Mouse (Mus musculus) right cerebral cortex, postnatal 4 days (tissue): ENCODE data around the gene Kif13a.

ENCODE experiments used
- DNase-seq: peaks from one replicate; pipeline ENCODE4 v3.0.0-alpha.2; 2022

Kif13a gene

DNA sequence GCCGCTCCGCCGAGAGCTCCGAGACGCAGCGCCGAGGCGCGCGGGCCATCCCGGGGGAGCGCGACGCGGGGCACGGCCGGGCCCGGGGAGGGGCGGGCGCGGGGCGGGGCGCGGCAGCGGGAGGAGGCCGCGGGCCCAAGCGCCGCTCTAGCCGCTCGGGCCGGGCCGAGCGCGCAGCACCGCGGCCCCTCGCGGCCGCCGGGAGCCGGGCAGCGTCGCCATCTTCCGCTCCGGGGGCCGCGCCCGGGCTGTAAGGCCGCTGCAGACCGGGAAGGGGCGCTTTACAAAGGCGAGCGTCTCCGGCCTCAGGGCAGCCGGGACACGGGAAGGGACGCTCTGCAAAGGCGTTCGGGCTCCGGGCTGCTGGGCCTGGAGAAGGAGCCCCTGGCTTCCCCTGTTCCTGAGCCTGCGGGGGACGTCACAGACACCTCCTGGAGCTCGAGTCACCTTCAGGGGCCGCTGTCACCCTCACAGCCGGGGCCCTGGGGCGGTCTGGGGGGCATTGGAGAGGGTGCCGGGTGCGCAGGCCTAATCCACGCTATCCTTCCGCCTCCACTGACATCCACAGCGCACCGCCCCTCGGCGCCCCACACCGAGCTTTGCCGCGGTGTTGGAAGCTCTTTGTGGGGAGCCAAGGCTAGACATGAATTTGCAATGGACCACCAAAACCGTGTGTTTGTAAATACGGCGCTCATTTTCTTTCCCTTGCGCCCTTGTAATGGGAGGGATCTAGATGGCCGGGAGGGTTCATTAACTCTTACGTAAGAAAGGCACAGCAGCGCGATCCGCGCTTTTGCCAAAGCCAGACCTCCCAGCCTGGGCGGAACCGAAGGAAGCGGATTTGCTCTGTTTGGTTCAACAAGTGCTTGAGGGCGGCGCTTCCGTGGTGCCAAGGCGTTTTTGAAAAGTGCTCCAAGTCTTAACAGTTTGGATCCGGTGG lies at the start of gene Kif13a:
Kif13a (minus strand) TSS at position 149 of the 940 bp plus-strand sequence.
- DNase-seq = peak; percentile 74

DNA sequence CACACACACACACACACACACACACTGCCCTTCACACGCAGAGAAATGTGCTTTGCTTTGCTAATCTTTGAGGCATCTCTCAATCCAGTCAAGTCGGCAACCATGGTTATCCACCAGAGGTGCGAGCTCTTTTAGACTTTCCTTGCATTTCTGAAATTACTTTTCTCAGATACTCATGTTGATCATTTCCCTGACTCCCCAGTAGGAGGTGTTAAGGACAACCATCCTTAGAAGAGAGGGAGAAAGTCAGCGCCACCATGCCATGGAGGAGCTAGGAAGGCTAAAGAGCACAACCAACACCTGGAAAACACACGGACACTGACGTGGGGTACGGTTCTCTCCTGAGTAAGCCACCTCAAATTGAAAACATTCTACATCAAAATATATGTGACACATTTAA lies 46.9 kb upstream of the Kif13a start:
- no peak for DNase-seq

DNA sequence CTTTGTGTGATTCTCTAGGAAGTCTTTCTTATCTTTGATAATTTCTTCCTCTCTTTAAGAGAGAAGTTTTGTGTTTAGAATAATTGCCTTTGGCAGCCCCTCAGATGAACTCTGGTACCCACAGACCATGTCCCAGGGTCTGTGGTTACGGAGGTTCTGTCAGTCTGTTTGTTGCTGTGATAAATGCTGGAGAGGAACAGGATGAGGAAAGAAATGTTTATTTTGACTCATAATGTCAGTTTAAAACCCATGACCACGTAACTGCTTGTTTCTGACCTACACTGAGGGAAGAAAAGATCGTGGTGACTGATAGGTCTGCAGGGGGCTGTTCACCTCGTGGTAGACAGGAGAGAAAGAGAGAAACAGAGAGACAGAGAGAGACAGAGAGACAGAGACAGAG lies 46.3 kb upstream of the Kif13a start:
- no peak for DNase-seq

DNA sequence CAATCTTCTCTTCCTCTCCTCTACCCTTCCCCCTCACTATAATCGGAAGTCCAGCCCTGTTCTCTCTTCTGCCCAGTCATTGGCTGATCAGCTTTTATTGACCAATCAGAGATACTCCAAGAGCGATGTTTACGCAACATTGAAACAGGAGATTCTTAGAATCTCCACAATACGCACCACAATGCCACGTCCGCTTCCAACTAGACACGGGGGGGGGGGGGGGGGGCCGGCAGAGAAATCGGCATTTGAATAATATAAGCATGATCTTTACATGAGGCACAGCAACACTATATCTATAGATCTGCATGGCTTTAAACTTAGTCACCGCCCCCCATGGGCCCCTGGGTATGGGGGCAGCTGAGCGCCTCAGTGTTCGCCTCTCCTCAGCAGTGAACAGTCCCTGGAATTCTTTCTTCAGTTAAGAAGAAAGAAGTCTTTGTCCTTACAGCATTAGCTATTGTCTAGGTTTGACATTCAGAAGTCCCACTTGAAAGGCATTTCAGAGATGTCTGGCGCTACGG lies 45.4 kb upstream of the Kif13a start:
- DNase-seq = no peak

DNA sequence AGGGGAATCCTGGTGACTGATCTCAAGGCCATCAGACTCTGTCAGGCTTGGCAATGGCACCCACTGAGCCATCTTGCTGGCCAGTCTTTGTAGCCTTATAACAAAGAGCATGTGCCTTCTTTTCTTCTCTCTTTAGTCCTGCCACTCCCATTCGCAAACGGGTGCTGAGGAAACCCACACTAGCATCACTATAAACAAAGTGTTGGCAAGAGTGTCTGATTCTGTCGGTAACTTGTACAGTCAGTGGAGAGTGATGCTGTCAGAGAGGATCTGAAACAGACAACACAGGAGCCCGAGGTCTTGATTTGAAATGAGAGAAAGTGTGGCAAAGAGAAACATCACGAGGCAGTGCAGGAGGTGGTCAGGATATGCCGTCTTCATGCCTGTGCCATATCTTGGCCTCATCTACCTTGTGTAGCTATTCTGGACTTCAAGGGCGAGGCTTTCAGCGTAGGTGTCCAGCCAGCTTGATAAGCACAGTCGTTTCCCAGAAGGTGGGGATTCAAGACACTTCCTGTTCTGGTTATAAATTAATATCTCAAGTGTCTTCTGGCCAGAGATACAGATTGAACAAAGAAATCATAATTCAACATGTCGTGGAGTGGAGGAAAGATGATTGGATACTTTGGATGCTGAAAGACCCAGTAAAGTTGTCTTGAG lies 40.7 kb upstream of the Kif13a start:
- DNase-seq = no peak

DNA sequence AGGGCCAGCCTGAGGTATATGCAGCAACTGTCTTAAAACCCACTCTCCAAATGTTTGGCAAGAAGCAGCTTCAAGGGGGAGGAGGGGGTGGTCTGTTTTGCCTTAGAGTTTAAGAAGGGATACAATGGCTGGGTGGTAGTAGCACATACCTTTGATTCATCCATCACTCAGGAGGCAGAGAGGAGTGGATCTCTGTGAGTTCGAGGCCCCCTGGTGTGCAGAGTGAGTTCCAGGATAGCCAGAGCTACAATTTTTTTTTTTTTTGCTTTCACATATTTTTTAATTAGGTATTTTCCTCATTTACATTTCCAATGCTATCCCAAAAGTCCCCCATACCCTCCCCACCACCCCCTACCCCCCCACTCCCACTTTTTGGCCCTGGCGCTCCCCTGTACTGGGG lies 39.0 kb upstream of the Kif13a start:
- no peak for DNase-seq

DNA sequence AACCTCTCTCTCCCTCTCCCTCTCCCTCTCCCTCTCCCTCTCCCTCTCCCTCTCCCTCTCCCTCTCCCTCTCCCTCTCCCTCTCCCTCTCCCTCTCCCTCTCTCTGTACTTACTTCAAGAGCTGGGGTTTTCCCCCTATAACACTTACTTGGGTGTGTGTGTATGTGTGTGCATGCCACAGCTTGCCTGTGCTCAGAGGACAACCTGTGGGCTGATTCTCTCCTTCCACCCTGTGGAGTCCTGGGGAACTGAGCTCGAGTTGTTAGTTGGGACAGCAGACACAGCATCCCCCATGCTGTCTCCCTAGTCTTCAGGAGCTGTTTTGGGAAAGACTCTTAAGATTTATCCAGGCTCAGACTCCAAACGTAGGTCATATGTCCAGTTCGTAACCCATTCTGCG lies 37.6 kb upstream of the Kif13a start:
- no peak for DNase-seq

DNA sequence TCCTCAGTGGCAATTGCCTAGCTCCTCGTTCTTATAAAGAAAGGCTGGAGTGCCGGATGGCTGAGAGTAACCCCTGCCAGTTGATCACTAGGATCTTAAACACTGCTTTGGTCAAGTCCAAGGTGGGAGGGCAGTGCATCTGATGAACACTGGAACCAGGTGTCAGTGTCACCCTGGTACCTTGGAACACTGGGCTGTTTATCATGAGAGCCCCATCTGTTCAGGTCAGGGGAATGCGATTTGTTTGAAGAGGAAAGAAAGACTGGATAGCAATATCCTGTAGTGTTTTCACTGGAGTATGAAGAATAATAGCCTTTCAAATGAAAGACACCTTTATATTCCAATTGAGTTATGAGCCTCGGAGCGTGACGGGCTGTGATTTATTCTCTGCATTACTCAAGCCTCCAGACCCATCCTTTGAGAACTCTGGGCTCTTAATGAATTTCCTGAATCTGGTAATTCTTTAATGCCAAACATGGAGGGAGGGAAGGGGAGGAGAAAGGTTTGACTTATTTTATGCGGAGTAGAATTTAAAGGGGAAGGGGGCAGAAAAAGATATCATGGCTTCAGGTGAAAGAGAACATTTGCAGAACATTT lies 31.3 kb upstream of the Kif13a start:
- DNase-seq = no peak

DNA sequence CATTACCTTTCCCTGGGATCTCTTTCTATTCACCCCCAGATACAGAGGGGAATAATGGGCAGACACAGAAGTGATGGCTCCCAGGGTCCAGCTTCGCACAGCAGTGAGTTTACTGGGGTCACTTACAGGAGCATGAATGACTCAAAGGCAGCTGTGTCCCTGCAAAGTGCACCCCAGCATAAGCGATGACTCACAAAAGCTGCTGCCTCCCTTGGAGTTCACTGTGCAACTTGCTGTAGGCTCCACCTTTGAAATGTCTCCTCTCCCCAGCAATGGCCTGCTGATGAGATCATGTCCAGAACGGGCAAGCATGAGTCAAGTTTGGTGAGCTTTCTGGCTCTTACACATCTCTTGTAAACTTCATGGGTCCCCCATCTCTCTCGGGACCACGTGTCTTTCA lies 29.5 kb upstream of the Kif13a start:
- DNase-seq = no peak

DNA sequence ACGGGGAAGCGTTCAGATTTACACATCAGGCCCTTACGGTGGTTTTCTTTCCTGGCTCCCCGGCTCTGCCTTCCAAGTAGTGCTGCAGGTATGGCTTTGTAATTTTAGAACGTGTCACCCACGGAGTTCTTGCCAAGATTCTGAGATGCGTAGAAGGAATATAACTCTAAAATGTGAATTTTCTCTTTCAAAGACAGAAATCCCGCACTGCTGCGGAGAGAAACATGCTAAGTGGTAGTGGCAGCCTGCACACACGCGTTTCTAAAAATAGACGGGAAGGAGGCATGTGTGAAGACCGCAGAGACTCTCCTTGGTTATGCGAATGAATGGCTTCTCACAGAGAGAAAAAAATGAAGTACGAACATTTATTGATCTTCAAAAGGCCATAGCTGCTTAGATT lies 21.5 kb upstream of the Kif13a start:
- peak; percentile 9 for DNase-seq

DNA sequence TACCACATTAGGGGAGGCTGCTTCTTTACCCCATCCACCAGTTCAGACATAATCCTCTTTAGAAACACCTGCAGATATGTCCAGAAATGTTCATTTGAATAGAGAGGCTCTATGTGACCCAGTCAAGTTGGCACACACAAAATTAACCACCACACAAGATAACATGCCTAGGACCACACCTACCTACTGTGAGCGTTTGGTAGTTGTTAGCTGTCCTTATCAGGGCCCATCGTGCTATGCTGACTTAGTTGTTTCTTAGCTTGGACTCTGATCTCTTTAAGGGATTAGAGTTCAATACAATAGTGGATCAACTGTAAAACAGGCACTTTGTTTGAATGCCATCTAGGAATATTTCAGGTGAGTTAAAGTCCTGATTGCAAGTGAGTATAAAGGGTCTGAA lies 20.1 kb upstream of the Kif13a start:
- DNase-seq = no peak

DNA sequence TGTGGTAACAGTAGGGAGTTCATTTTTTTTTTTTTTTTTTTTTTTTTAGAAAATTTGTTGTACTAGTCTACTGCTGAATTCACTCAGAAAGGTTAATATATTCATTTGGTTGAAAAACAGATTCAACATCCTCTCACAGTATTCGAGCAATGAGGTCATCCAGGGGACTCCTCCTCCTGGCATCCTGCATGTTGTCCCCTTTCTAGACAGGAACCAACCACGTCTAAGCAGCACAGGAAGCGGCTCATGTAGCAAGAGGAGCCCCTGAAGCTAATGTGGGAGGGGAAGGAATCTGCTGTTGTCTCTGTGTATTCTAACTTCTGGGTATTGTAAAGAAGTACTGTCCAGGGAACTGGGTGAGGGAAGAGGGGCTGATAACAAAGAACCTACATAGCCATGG lies 18.4 kb upstream of the Kif13a start:
- DNase-seq = no peak

DNA sequence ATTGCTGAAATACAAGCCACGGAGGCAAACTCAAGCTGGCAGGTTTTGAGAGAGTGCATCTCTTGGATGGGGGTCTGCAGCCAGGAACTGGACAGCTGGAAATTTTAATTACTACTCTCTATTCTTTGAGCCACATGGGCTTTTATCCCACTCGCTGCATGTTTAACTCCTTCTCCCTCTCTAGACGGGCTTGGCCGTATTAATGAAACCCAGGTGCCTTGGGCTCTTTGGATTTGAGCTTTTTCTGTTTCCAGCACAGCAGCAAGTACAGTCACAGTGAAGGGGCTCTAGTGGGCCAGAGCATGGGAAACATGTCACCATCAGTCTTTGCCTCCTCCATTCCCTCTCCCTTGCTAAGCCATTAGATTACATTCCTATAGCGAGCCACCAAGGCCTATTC lies 16.4 kb upstream of the Kif13a start:
- DNase-seq = no peak

DNA sequence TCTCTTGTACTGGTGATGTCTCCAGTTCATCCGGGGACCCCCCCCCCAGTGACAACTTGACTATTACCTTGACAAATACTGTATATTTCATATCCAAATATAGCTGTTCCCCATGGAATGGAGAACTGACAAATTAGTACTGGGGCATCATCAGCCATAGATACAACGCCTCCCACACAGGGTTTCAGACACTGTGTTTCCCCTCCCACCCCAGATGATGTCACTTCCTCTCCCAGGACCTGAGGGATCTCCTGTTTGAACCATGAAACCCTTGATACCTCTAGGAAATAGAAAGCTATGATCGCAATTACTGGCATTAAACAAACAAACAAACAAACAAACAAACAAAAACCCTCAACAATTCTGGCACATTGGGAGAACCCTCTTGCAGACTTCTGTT lies 15.6 kb upstream of the Kif13a start:
- no peak for DNase-seq

DNA sequence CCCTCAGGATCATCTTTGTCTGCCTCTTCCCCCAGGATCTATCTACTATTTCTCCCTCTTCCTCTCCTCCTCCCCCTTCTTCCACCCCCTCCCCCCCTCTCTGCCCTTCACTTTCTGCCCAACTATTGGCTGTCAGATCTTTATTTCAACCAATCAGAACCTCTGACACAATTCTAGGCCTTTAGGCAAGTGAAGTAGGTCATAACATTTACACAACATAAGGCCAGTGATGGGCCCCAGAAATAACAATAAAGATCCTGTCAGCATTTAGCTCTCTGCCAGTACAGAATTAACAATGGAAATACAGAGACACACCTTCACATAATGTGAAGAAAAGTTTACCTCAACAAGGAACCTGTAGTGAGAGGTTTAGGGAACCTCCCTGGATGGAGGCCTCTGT lies 13.6 kb upstream of the Kif13a start:
- DNase-seq = no peak

DNA sequence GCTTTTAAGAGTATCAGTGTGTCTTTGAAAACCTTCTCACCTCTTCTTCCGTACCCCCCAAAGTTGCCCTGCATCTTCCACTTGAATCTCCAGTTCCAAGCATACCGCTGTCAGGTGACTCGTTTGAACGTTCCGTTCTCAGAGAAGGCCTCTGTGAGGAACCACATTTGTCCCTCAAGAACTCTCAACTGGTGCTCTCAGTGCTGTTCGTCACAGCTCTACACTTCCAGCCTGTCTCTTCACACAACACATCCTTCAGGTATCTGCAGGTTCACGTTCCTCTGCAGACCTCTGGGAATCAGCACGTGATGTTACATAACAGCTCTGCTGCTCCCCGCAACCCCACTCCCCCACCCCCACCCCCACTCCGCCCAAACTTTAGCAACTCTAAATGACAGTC lies 4.4 kb upstream of the Kif13a start:
- DNase-seq = no peak

DNA sequence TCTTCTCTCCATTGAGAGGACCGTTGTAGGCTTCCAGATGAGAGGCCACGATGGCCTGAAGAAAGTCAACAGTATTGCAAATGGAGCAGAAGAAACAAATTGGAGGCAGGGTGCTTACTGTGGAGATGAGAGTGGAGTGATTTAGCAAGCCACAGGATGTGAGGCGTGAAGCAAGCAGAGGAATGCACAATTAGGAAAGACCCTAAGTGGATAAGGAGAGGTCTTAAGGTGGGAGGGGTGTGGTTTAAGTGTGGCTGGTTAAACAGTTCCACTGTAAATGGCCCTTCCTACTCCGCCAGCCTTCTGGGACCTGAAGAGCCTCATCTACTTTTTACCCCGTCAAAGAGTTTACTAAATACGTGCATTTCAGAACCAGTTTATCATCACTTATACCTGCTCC lies 3.2 kb upstream of the Kif13a start:
- no peak for DNase-seq

DNA sequence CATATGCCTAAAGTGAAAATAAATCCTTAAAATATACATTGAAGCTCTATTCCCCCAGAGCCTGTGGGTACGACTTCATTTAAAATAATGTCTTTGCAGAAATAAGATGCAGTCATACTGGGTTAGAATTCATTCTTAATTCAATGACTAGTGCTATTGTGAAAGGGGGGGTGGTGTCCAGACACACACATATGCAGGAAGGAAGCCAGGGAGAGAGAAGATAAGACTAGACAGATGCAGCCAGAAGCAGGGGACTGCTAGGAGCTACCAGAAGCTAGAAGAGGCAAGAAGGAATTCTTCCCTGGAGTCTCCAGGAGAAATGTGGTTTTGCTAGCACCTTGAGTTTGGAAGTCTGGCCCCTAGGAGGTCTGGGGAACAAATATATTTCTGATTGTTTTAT lies 2.4 kb upstream of the Kif13a start:
- no peak for DNase-seq

DNA sequence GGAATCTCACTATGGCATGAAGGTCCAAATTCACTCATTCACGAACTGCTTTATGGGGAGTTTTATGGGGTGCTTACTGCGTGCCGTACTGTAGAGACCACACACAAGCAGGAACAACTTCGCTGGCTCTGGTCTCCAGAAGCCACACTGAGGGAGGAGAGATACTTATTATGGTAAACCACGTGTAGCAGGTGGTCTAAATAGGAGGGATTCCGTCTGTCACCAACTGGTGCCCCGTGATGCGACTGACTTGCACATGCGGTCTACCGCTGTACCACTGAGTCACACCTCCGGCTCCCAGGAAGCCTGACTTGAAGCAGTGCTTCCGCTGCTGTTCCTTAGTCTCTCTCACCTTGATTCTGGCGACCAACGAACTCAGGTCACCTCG lies 986 bp upstream of the Kif13a start:
- DNase-seq = peak; percentile 11

DNA sequence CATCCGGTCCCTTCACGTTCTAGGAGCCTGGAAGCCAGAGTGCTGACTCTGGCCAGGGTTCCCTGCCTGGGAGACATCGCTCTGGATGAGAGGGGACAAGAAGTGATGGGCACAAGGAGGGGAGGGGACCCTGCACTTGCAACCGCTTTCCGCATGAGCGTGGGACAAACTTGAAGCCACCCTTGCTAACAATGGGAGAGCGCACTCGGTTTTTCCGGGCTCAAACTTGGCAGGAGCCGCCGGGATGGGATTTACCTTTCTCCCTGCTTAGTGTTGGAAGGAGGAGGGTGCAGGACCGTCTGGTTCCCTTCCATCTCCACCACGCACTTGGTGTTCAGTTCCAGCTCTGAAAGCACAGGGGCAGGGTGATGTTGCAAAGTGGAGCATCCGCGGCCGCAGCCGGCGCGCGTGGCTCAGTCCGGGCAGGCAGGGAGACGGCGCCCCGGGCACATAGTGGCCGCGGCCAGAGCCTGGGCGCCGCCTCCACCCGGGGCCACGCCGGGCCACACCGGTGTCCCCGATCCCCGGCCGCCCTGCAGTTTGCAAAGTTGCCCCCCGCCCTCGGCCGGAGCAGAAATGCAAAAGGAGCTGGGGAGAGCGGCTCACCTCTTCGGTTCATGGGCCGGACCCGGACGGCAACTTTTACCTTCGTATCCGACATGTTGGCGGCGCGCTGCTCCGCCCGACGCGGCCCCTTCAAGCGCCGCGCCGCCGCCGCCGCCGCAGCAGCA lies 541 bp downstream of the Kif13a start:
- DNase-seq = peak; percentile 40

DNA sequence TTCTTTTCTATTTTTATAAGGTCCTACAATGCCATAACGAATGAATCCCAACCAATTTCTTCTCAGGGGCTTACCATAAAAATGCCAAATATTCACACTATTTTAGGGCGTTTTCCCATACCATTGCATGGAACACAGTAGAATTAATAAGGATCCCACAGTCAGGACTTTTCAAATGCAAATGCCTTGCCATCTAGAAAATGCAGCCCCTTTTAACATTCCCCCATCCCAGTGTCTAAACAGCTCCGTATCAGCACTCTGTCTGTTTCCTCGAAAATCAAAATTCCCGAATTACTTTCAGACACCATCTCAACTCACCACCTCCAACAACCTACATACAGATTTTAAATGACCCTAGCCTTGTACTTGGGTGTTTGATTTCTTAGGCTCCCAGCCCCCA lies 1.3 kb downstream of the Kif13a start:
- no peak for DNase-seq

DNA sequence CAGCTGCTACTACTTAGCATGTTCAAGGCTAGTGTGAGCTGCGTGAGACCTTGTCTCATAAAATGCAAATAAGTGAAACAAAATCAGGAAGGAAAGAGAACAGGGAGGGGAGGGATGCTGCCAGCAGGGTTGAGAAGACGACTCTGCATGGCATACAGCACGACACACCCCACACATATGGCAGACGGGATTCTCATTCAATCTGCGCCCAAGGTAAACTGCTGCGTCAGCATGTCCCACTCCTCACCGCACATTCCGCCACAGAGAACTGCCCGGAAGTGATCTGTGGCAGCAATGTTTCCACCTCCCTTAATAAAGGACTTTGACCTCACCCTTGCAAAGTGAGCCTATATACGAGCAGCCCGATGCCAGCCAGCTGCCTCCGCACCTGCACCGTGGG lies 4.0 kb downstream of the Kif13a start:
- DNase-seq = no peak

DNA sequence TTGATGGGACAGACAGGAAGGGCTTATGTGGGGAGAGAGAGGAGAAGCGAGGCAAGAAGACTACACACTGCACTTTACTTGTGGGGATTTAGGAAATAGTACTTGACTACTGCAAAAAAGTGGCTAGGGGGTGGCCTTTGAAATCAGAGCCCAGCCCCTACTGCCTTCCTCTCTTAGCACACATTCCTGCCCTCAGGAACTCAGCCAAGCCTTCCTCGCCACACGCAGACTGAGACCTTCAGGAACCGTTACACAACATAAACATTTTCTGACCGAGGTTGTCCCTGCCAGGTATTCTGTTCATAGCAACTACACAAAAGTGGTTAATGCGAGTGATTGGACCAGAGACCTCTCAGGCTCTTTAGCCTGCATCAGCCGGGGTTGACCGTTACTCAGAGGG lies 8.1 kb downstream of the Kif13a start:
- no peak for DNase-seq
